Mouse (Mus musculus) CH12.LX (cell line): Measurements from ENCODE around the gene Lcmt2. TPM values are rescaled to one million over a fixed set of nuclear protein-coding genes. Genes with fewer than 3 reads are reported as not detected.

Experiments
- DNase-seq: peaks from one replicate; pipeline ENCODE4 v3.0.0-alpha.2; 2013; ENCODE audit errors: extremely low read depth
- H3K27ac ChIP-seq: 2 replicates; pipeline ENCODE4 v1.5.1; 2012; ENCODE audit warnings: low read depth, mild to moderate bottlenecking, control low read depth, moderate library complexity; ENCODE audit not compliant: insufficient read depth
- H3K27me3 ChIP-seq: replicated peaks from 2 replicates; pipeline ENCODE3; 2012; ENCODE audit warnings: inconsistent platforms
- H3K36me3 ChIP-seq, 2 experiments: replicated peaks in 1 of 2; 2 replicates each; pipeline versions ENCODE3 to v1.6.1; 2012; ENCODE audit warnings: inconsistent platforms in 1 of 2, low read length in 1 of 2, mild to moderate bottlenecking in 1 of 2, mixed read lengths in 1 of 2, moderate library complexity in 1 of 2; ENCODE audit not compliant: control insufficient read depth in 1 of 2, insufficient read depth in 1 of 2
- H3K4me1 ChIP-seq, 2 experiments: 2 replicates each; pipeline ENCODE4 v1.6.1; 2012; ENCODE audit warnings: inconsistent platforms in 1 of 2, moderate library complexity in 1 of 2; ENCODE audit not compliant: insufficient read depth in 2 of 2, control insufficient read depth in 1 of 2
- H3K4me2 ChIP-seq: 2 replicates; pipeline ENCODE4 v1.6.1; 2012; ENCODE audit warnings: low read depth, mild to moderate bottlenecking, control low read depth; ENCODE audit not compliant: poor library complexity, insufficient read depth, severe bottlenecking
- H3K4me3 ChIP-seq, 3 experiments: fragments of 150-350 bp in 1 of 3; sonication (generic) in 1 of 3; replicated peaks in 1 of 3; 2 replicates each; pipeline versions ENCODE3 to v1.5.1; 2011 to 2012; ENCODE audit warnings: low read depth in 2 of 3, low read length in 2 of 3, mild to moderate bottlenecking in 2 of 3, moderate library complexity in 2 of 3, control low read depth in 1 of 3, improper control_type of control experiment in 1 of 3, inconsistent platforms in 1 of 3, mixed read lengths in 1 of 3; ENCODE audit not compliant: poor library complexity in 1 of 3
- H3K79me2 ChIP-seq: replicated peaks from 2 replicates; pipeline ENCODE4 v1.6.1; 2012; ENCODE audit warnings: mild to moderate bottlenecking, moderate library complexity; ENCODE audit not compliant: control insufficient read depth, poor library complexity, insufficient read depth, severe bottlenecking; ENCODE audit errors: extremely low read depth
- H3K9ac ChIP-seq: 2 replicates; pipeline ENCODE4 v1.6.1; 2012; ENCODE audit warnings: low read depth, mild to moderate bottlenecking, control low read depth, moderate library complexity; ENCODE audit not compliant: insufficient read depth
- H3K9me3 ChIP-seq: replicated peaks from 2 replicates; pipeline ENCODE3; 2012; ENCODE audit warnings: low read length, inconsistent platforms, mixed read lengths
- CTCF ChIP-seq, 2 experiments: IDR thresholded peaks in 1 of 2; conservative IDR thresholded peaks in 1 of 2; 2 replicates each; pipeline ENCODE4 v1.5.1; 2011 to 2012; ENCODE audit warnings: low read depth in 2 of 2, low read length in 2 of 2, improper control_type of control experiment in 1 of 2, inconsistent platforms in 1 of 2, mild to moderate bottlenecking in 1 of 2, moderate library complexity in 1 of 2
- ELF1 ChIP-seq: IDR thresholded peaks from 2 replicates; pipeline ENCODE4 v1.6.1; 2014; ENCODE audit warnings: low read depth, mild to moderate bottlenecking, inconsistent platforms, low read length, improper control_type of control experiment
- EP300 ChIP-seq: IDR thresholded peaks from 2 replicates; pipeline ENCODE4 v1.6.1; 2011; ENCODE audit warnings: low read length, improper control_type of control experiment
- ETS1 ChIP-seq: conservative IDR thresholded peaks from 2 replicates; pipeline ENCODE4 v1.6.1; 2012; ENCODE audit warnings: low read depth, mild to moderate bottlenecking, inconsistent platforms, low read length, improper control_type of control experiment, moderate library complexity
- MAFK ChIP-seq: IDR thresholded peaks from 2 replicates; pipeline ENCODE4 v1.6.1; 2011; ENCODE audit warnings: low read length, improper control_type of control experiment; ENCODE audit not compliant: insufficient replicate concordance
- MAX ChIP-seq: IDR thresholded peaks from 2 replicates; pipeline ENCODE4 v1.6.1; 2011; ENCODE audit warnings: low read length, improper control_type of control experiment
- MAZ ChIP-seq: IDR thresholded peaks from 2 replicates; pipeline ENCODE4 v1.6.1; 2012; ENCODE audit warnings: low read depth, mild to moderate bottlenecking, inconsistent platforms, low read length, improper control_type of control experiment, moderate library complexity
- MXI1 ChIP-seq: IDR thresholded peaks from 2 replicates; pipeline ENCODE4 v1.6.1; 2011; ENCODE audit warnings: mild to moderate bottlenecking, low read depth, low read length, improper control_type of control experiment
- NRF1 ChIP-seq: IDR thresholded peaks from 2 replicates; pipeline ENCODE4 v1.6.1; 2014; ENCODE audit warnings: low read depth, mild to moderate bottlenecking, inconsistent platforms, low read length, improper control_type of control experiment, moderate library complexity
- PAX5 ChIP-seq: IDR thresholded peaks from 2 replicates; pipeline ENCODE4 v1.6.1; 2012; ENCODE audit warnings: low read length, inconsistent platforms, mixed read lengths
- SIN3A ChIP-seq: IDR thresholded peaks from 2 replicates; pipeline ENCODE4 v1.6.1; 2012; ENCODE audit warnings: low read length, improper control_type of control experiment, inconsistent platforms
- SMC3 ChIP-seq: IDR thresholded peaks from 2 replicates; pipeline ENCODE4 v1.6.1; 2011; ENCODE audit warnings: low read depth, low read length, improper control_type of control experiment
- USF1 ChIP-seq: IDR thresholded peaks from 2 replicates; pipeline ENCODE4 v1.6.1; 2014; ENCODE audit warnings: low read depth, mild to moderate bottlenecking, inconsistent platforms, low read length, improper control_type of control experiment
- USF2 ChIP-seq: conservative IDR thresholded peaks from 2 replicates; pipeline ENCODE4 v1.6.1; 2011; ENCODE audit warnings: low read depth, low read length, improper control_type of control experiment
- dilution Hi-C: fragments of 300-500 bp; cut with MboI; formaldehyde crosslinking; loops from 2 replicates; pipeline ENCODE4 v1.14.3; 2020; ENCODE audit warnings: low sequenced_read_pairs; ENCODE audit not compliant: extremely low pct_unique_long_range_greater_than_20kb, extremely low pct_ligation_motif_present
- in situ Hi-C: fragments of 300-500 bp; cut with MboI; formaldehyde crosslinking; loops from 3 replicates; pipeline ENCODE4 v1.14.3; 2019; ENCODE audit warnings: low sequenced_read_pairs, low pct_ligation_motif_present, low pct_unique_long_range_greater_than_20kb, mixed read lengths
- polyA plus RNA-seq: library from polyadenylated mRNA; unstranded; fragments of >175 nt; gene quantifications from 2 replicates; pipeline ENCODE4 v1.2.1, GENCODE M21; 2012; ENCODE audit warnings: low read depth; ENCODE audit not compliant: insufficient read length
- total RNA-seq, 2 experiments: library from RNA; depleted of rRNA; stranded (reverse); fragments of 300-350 nt in 1 of 2; fragments of >200 nt in 1 of 2; gene quantifications; 2 replicates each; pipeline ENCODE4 v1.2.3; 2012 to 2014

Gene Lcmt2
- total and polyA plus RNA-seq, 3 experiments: 6.4 to 12.3 (median 9.3) TPM

GRCm38 (mm10) chr2:121149679-121150078 is 9.2 kb upstream of the Lcmt2 start:
- no peak for DNase-seq
- no peaks in the 10 kb centered on the region for H3K4me1 ChIP-seq
- no peaks in the 10 kb centered on the region for H3K79me2 ChIP-seq
- in situ Hi-C loops (no loop called here), dilution Hi-C loops (no loop called here)
- H3K4me3 ChIP-seq: no peak overlapping the region
- H3K27me3 ChIP-seq: no peaks in the 10 kb centered on the region
- peaks cover 34 to 81% of the 10 kb centered on the region in 2 experiments for H3K36me3 ChIP-seq
- no peaks in the 10 kb centered on the region for H3K9me3 ChIP-seq
- no peak overlapping the region for H3K9ac ChIP-seq
- H3K27ac ChIP-seq: no peak overlapping the region
- no peak for TF ChIP-seq CTCF (conservative IDR thresholded peaks at IDR 0.05 in 1 of 2, IDR thresholded peaks at IDR 0.05 in 1 of 2; ENCODE audit: low read depth in 2 of 2, low read length in 2 of 2)
- TF ChIP-seq MAZ: no peak
- no peak for TF ChIP-seq PAX5
- no peak for TF ChIP-seq ELF1
- no peak for TF ChIP-seq MAFK
- no peak for TF ChIP-seq ETS1
- no peak for TF ChIP-seq EP300
- TF ChIP-seq USF1: no peak
- TF ChIP-seq SIN3A: no peak
- TF ChIP-seq NRF1: no peak
- TF ChIP-seq MXI1: no peak
- TF ChIP-seq MAX: no peak
- no peak overlapping the region for H3K4me2 ChIP-seq

GRCm38 (mm10) chr2:121142415-121142814 is 2.0 kb upstream of the Lcmt2 start:
- Histone ChIP-seq H3K9ac (peak overlapping the region; percentile 88; the same call in 1 of the 2 replicates), H3K79me2 (peaks cover 32% of the 10 kb centered on the region), H3K27ac (no peak overlapping the region), H3K4me2 (peak overlapping the region; percentile 90), H3K4me1 (peaks cover 4 to 35% of the 10 kb centered on the region in 2 experiments; a peak in 3 of 4 replicates), H3K36me3 (peaks cover 28 to 57% of the 10 kb centered on the region in 2 experiments), H3K4me3 (no peak overlapping the region), H3K27me3 (no peaks in the 10 kb centered on the region), H3K9me3 (no peaks in the 10 kb centered on the region)
- peak; percentile 42 for TF ChIP-seq USF2
- TF ChIP-seq SMC3: no peak
- peak; percentile 61 for TF ChIP-seq USF1
- DNase-seq: no peak
- dilution Hi-C loops: no loop called here
- in situ Hi-C loops: no loop called here
